Comparison of ENCODE assay signal across 9 mouse cellular contexts in the genomic region with DNA sequence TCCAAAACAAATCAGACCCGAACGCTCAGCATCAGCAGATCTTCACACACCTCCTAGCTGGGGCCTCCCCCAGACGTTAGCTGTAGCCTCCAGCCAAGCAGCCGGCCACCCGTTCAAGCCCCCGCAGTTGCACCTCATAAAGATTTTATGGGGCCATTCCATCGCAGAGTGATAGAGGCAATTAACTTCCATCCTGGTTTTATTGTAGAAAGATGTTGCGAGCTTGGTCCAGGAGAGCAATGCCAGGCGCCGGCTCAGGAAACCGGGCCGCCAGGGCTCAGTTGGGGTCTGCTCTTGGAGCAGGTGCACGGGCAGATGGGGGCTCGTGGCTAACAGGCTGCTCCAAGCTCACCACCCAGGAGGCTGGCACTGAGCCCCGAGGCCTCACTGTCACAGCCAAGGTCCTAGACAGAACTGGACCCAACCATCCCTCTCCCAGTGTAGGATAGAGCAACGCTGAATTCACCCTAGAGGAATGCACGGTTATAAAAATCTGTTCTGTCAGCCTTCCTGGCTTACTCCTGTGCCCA. TPM values are rescaled to one million over a fixed set of nuclear protein-coding genes. Genes with fewer than 3 reads are reported as not detected.
DNase-seq lines count a peak whose midpoint lies in the region; ATAC-seq lines count a peak whose summit lies in the region.
"Had no signal": no experiment of that assay in that cellular context is flagged by ENCODE, and none has a peak within 500 bp of the region (broad histone marks: within the 10 kb centered on the region; RNA-seq: fewer than 3 reads in every experiment).

No protein-coding gene starts in this region.

- DNase-seq in hindbrain, embryonic 11.5 days (ENCODE audit: low spot score) = no peak
- DNase-seq in midbrain, embryonic 14.5 days = peak; percentile 50
- DNase-seq in midbrain, embryonic 11.5 days (ENCODE audit: low spot score, missing footprints) = no peak
- peak; percentile 98 to 99 for DNase-seq in cerebellum, postnatal 25 days
- DNase-seq in frontal cortex, postnatal 25 days (ENCODE audit: low spot score in 2 of 2) = no peak
- no peak for DNase-seq in gastrocnemius, adult 18-20 months (ENCODE audit: low spot score)

- 0 out of 2 replicates have a peak, but pooled peaks have one; percentile 32 for ATAC-seq in hindbrain, embryonic 12.5 days (ENCODE audit: low FRiP score)
- no peak for ATAC-seq in hindbrain, embryonic 11.5 days (ENCODE audit: low FRiP score)
- ATAC-seq in midbrain, embryonic 14.5 days (ENCODE audit: low FRiP score, low TSS enrichment) = peak; percentile 55; the same call in 1 of the 2 replicates
- no peak for ATAC-seq in midbrain, embryonic 11.5 days (ENCODE audit: low FRiP score)
- peak; percentile 52; the same call in 1 of the 2 replicates for ATAC-seq in midbrain, embryonic 15.5 days (replicated peaks)

- H3K4me2 ChIP-seq in hindbrain, embryonic 12.5 days (replicated peaks) = no peak overlapping the region
- H3K4me2 ChIP-seq in hindbrain, embryonic 11.5 days (replicated peaks; ENCODE audit: low read depth, low read length) = no peak overlapping the region
- no peak overlapping the region for H3K4me2 ChIP-seq in midbrain, embryonic 14.5 days (ENCODE audit: low read length)
- no peak overlapping the region for H3K4me2 ChIP-seq in midbrain, embryonic 11.5 days
- no peak overlapping the region for H3K4me2 ChIP-seq in midbrain, embryonic 15.5 days
- H3K4me2 ChIP-seq: embryonic facial prominence, embryonic 13.5 days had no signal

- no peaks in the 10 kb centered on the region for H3K36me3 ChIP-seq in hindbrain, embryonic 12.5 days
- H3K36me3 ChIP-seq in hindbrain, embryonic 11.5 days (ENCODE audit: control insufficient read depth, insufficient read depth, low read length) = no peaks in the 10 kb centered on the region
- H3K36me3 ChIP-seq in midbrain, embryonic 14.5 days (ENCODE audit: control insufficient read depth, insufficient read depth, low read length) = no peaks in the 10 kb centered on the region
- H3K36me3 ChIP-seq in midbrain, embryonic 11.5 days (ENCODE audit: control insufficient read depth, insufficient read depth, low read length) = no peaks in the 10 kb centered on the region
- H3K36me3 ChIP-seq in midbrain, embryonic 15.5 days (replicated peaks) = no peaks in the 10 kb centered on the region
- H3K36me3 ChIP-seq: embryonic facial prominence, embryonic 13.5 days had no signal

- H3K4me3 ChIP-seq in hindbrain, embryonic 12.5 days = no peak overlapping the region
- H3K4me3 ChIP-seq in hindbrain, embryonic 11.5 days (ENCODE audit: low read depth, low read length) = no peak overlapping the region
- no peak overlapping the region for H3K4me3 ChIP-seq in midbrain, embryonic 14.5 days (replicated peaks; ENCODE audit: low read depth, low read length)
- H3K4me3 ChIP-seq in midbrain, embryonic 11.5 days (ENCODE audit: low read depth, low read length) = no peak overlapping the region
- H3K4me3 ChIP-seq in midbrain, embryonic 15.5 days = no peak overlapping the region
- H3K4me3 ChIP-seq: embryonic facial prominence, embryonic 13.5 days had no signal

- H3K27ac ChIP-seq in hindbrain, embryonic 12.5 days = no peak overlapping the region
- H3K27ac ChIP-seq in hindbrain, embryonic 11.5 days (ENCODE audit: low read depth, low read length) = no peak overlapping the region
- no peak overlapping the region for H3K27ac ChIP-seq in midbrain, embryonic 14.5 days (replicated peaks; ENCODE audit: low read depth, low read length)
- H3K27ac ChIP-seq in midbrain, embryonic 11.5 days (ENCODE audit: low read depth, low read length) = no peak overlapping the region
- H3K27ac ChIP-seq in midbrain, embryonic 15.5 days = 0 out of 2 replicates have a peak overlapping the region, but pooled peaks have one; percentile 11
- H3K27ac ChIP-seq: embryonic facial prominence, embryonic 13.5 days had no signal

- no peaks in the 10 kb centered on the region for H3K27me3 ChIP-seq in hindbrain, embryonic 12.5 days
- no peaks in the 10 kb centered on the region for H3K27me3 ChIP-seq in hindbrain, embryonic 11.5 days (ENCODE audit: control insufficient read depth, insufficient read depth, low read length)
- H3K27me3 ChIP-seq in midbrain, embryonic 14.5 days (ENCODE audit: control insufficient read depth, insufficient read depth, low read length) = no peaks in the 10 kb centered on the region
- H3K27me3 ChIP-seq in midbrain, embryonic 11.5 days (ENCODE audit: control insufficient read depth, insufficient read depth, low read length) = no peaks in the 10 kb centered on the region
- no peaks in the 10 kb centered on the region for H3K27me3 ChIP-seq in midbrain, embryonic 15.5 days (replicated peaks)
- H3K27me3 ChIP-seq: embryonic facial prominence, embryonic 13.5 days had no signal

- peaks cover 4% of the 10 kb centered on the region; the same call in 1 of the 2 replicates for H3K4me1 ChIP-seq in hindbrain, embryonic 12.5 days
- no peaks in the 10 kb centered on the region for H3K4me1 ChIP-seq in hindbrain, embryonic 11.5 days (replicated peaks; ENCODE audit: control insufficient read depth, insufficient read depth, low read length)
- no peaks in the 10 kb centered on the region for H3K4me1 ChIP-seq in midbrain, embryonic 14.5 days (ENCODE audit: control insufficient read depth, insufficient read depth, low read length)
- no peaks in the 10 kb centered on the region for H3K4me1 ChIP-seq in midbrain, embryonic 11.5 days (ENCODE audit: control insufficient read depth, insufficient read depth, low read length)
- no peaks in the 10 kb centered on the region for H3K4me1 ChIP-seq in midbrain, embryonic 15.5 days

- H3K9me3 ChIP-seq in hindbrain, embryonic 12.5 days (replicated peaks) = 0 out of 2 replicates have a peak, but pooled peaks cover 12% of the 10 kb centered on the region
- H3K9me3 ChIP-seq in hindbrain, embryonic 11.5 days (ENCODE audit: control insufficient read depth, low read length) = no peaks in the 10 kb centered on the region
- no peaks in the 10 kb centered on the region; the same call in 1 of the 2 replicates for H3K9me3 ChIP-seq in midbrain, embryonic 14.5 days (ENCODE audit: control insufficient read depth, low read length)
- H3K9me3 ChIP-seq in midbrain, embryonic 11.5 days (ENCODE audit: control insufficient read depth, low read length) = peaks cover under 1% of the 10 kb centered on the region; the same call in 1 of the 2 replicates
- no peaks in the 10 kb centered on the region for H3K9me3 ChIP-seq in midbrain, embryonic 15.5 days

- H3K9ac ChIP-seq in hindbrain, embryonic 12.5 days = no peak overlapping the region
- no peak overlapping the region for H3K9ac ChIP-seq in hindbrain, embryonic 11.5 days (ENCODE audit: low read depth, low read length)
- no peak overlapping the region for H3K9ac ChIP-seq in midbrain, embryonic 14.5 days (replicated peaks; ENCODE audit: low read length)
- H3K9ac ChIP-seq in midbrain, embryonic 11.5 days (ENCODE audit: low read length) = no peak overlapping the region
- no peak overlapping the region for H3K9ac ChIP-seq in midbrain, embryonic 15.5 days
- H3K9ac ChIP-seq: embryonic facial prominence, embryonic 13.5 days had no signal

- 69% methylated on average over 17 of the region's 17 CpGs for WGBS in hindbrain, embryonic 12.5 days
- WGBS in hindbrain, embryonic 11.5 days = 84% methylated on average over 17 of the region's 17 CpGs
- WGBS in midbrain, embryonic 14.5 days = 64% methylated on average over 17 of the region's 17 CpGs
- 83% methylated on average over 17 of the region's 17 CpGs for WGBS in midbrain, embryonic 11.5 days
- 60% methylated on average over 17 of the region's 17 CpGs for WGBS in midbrain, embryonic 15.5 days

RNA-seq across cellular contexts. Expression of a gene that starts 25.9 kb away (rescaled TPM):
- polyA plus RNA-seq in hindbrain, embryonic 12.5 days (2016; fragmentation: Nextera tagmentation; extraction: Ambion mirVana) = 22.4 and 24.1 TPM in 2 replicates
- polyA plus RNA-seq in hindbrain, embryonic 11.5 days (2014; fragmentation: Nextera tagmentation; extraction: Ambion mirVana) = 12.3 and 13.2 TPM in 2 replicates
- 31.7 and 33.2 TPM in 2 replicates for polyA plus RNA-seq in midbrain, embryonic 14.5 days (2014; fragmentation: Nextera tagmentation; extraction: Ambion mirVana)
- 10.8 and 11.7 TPM in 2 replicates for polyA plus RNA-seq in midbrain, embryonic 11.5 days (2014; fragmentation: Nextera tagmentation; extraction: Ambion mirVana)
- polyA plus RNA-seq in midbrain, embryonic 15.5 days (2015; fragmentation: Nextera tagmentation; extraction: Ambion mirVana) = 31.7 and 33.1 TPM in 2 replicates
- 10 to 100 TPM; 42.9 to 67.4 TPM for total RNA-seq in gastrocnemius, adult 18-20 months (2021)

Comparison
In these comparisons a context has a peak if more than half of its experiments do, and no peak if none do; other contexts are left out.
1. ATAC-seq: peak in hindbrain, embryonic 12.5 days (single experiment), midbrain, embryonic 14.5 days (single experiment) and midbrain, embryonic 15.5 days (single experiment); none in hindbrain, embryonic 11.5 days (single experiment) and midbrain, embryonic 11.5 days (single experiment).
2. DNase-seq: peak in midbrain, embryonic 14.5 days (single experiment) and cerebellum, postnatal 25 days (2 of 2); none in hindbrain, embryonic 11.5 days (single experiment), midbrain, embryonic 11.5 days (single experiment), frontal cortex, postnatal 25 days (0 of 2) and gastrocnemius, adult 18-20 months (single experiment).